Comparison of ENCODE assay signal across 8 mouse cellular contexts in genomic region chr13:64370173-64370940, GRCm38 (mm10). TPM values are rescaled to one million over a fixed set of nuclear protein-coding genes. Genes with fewer than 3 reads are reported as not detected.
DNase-seq lines count a peak whose midpoint lies in the region; ATAC-seq lines count a peak whose summit lies in the region.

Ctsl (minus strand) TSS chr13:64370890.

- H3K27ac ChIP-seq in heart, embryonic 14.5 days (replicated peaks in 1 of 2; ENCODE audit: control insufficient read depth in 1 of 2, insufficient read depth in 1 of 2, low read depth in 2 of 2, low read length in 2 of 2): peak within 1 kb of the TSS; percentile 75 to 78
- peak within 1 kb of the TSS; percentile 2; the same call in 1 of the 2 replicates for H3K27ac ChIP-seq in liver, embryonic 13.5 days
- peak within 1 kb of the TSS; percentile 66 for H3K27ac ChIP-seq in stomach, embryonic 16.5 days (ENCODE audit: low read length)

- peak; percentile 75 for DNase-seq in c-Kit-negative CD71-positive TER-119-positive erythroid progenitor cells, embryonic 14.5 days (ENCODE audit: low read depth, low spot score)
- peak; percentile 78 for DNase-seq in fibroblast of lung, adult 2 months (ENCODE audit: low read depth)
- DNase-seq in kidney, postnatal 14 days: peak; percentile 97
- peak; percentile 90 for DNase-seq in liver, embryonic 13.5 days
- DNase-seq in neural tube, embryonic 10.5 days (ENCODE audit: extremely low spot score, low spot score): peak; percentile 91

- WGBS in heart, embryonic 14.5 days: under 1% methylated on average over 43 of the region's 43 CpGs
- under 1% methylated on average over 43 of the region's 43 CpGs for WGBS in liver, embryonic 13.5 days (ENCODE audit: insufficient replicate concordance)
- under 1% methylated on average over 43 of the region's 43 CpGs for WGBS in stomach, embryonic 16.5 days

- ATAC-seq in CD4-positive, CD25-positive, alpha-beta regulatory T cell, adult 4 months: peak; percentile 95
- peak; percentile 99 for ATAC-seq in heart, embryonic 14.5 days (ENCODE audit: insufficient number of reproducible peaks, insufficient read depth, low FRiP score, low read depth)
- peak; percentile 100 for ATAC-seq in liver, embryonic 13.5 days (ENCODE audit: low read depth)
- ATAC-seq in stomach, embryonic 16.5 days (ENCODE audit: insufficient read depth, low FRiP score): peak; percentile 99

- H3K4me2 ChIP-seq in heart, embryonic 14.5 days (ENCODE audit: low read length): peak within 1 kb of the TSS; percentile 70
- H3K4me2 ChIP-seq in liver, embryonic 13.5 days: peak within 1 kb of the TSS; percentile 97
- peak within 1 kb of the TSS; percentile 91 for H3K4me2 ChIP-seq in stomach, embryonic 16.5 days (ENCODE audit: low read depth, low read length)

- H3K27me3 ChIP-seq in heart, embryonic 14.5 days (ENCODE audit: control insufficient read depth, insufficient read depth, low read length): no peaks in the 10 kb centered on the region
- H3K27me3 ChIP-seq in liver, embryonic 13.5 days: no peaks in the 10 kb centered on the region
- no peaks in the 10 kb centered on the region for H3K27me3 ChIP-seq in stomach, embryonic 16.5 days (ENCODE audit: control insufficient read depth, insufficient read depth, low read length)

- peaks cover 5 to 20% of the 10 kb centered on the region in 2 experiments; a peak in 3 of 4 replicates for H3K4me1 ChIP-seq in heart, embryonic 14.5 days (ENCODE audit: control insufficient read depth in 2 of 2, insufficient read depth in 2 of 2, low read length in 2 of 2)
- peaks cover 27% of the 10 kb centered on the region for H3K4me1 ChIP-seq in liver, embryonic 13.5 days (replicated peaks)
- peaks cover 8% of the 10 kb centered on the region; the same call in 1 of the 2 replicates for H3K4me1 ChIP-seq in stomach, embryonic 16.5 days (ENCODE audit: control insufficient read depth, insufficient read depth, low read length)

- peak within 1 kb of the TSS; percentile 87 to 89 for H3K4me3 ChIP-seq in heart, embryonic 14.5 days (ENCODE audit: control insufficient read depth in 1 of 2, insufficient read depth in 1 of 2, low read depth in 1 of 2, low read length in 2 of 2)
- H3K4me3 ChIP-seq in liver, embryonic 13.5 days (replicated peaks): peak within 1 kb of the TSS; percentile 74
- H3K4me3 ChIP-seq in stomach, embryonic 16.5 days (replicated peaks; ENCODE audit: low read length): peak within 1 kb of the TSS; percentile 73

- H3K9ac ChIP-seq in heart, embryonic 14.5 days (ENCODE audit: low read length): peak within 1 kb of the TSS; percentile 92
- H3K9ac ChIP-seq in liver, embryonic 13.5 days: peak within 1 kb of the TSS; percentile 79
- peak within 1 kb of the TSS; percentile 81 for H3K9ac ChIP-seq in stomach, embryonic 16.5 days (ENCODE audit: low read length)

- H3K9me3 ChIP-seq in heart, embryonic 14.5 days (ENCODE audit: control insufficient read depth, low read length): no peaks in the 10 kb centered on the region
- H3K9me3 ChIP-seq in liver, embryonic 13.5 days (replicated peaks): no peaks in the 10 kb centered on the region
- H3K9me3 ChIP-seq in stomach, embryonic 16.5 days (replicated peaks; ENCODE audit: control insufficient read depth, low read length): no peaks in the 10 kb centered on the region

- H3K36me3 ChIP-seq in heart, embryonic 14.5 days (ENCODE audit: control insufficient read depth, insufficient read depth, low read length): peaks cover 35% of the 10 kb centered on the region
- peaks cover 17% of the 10 kb centered on the region for H3K36me3 ChIP-seq in liver, embryonic 13.5 days
- H3K36me3 ChIP-seq in stomach, embryonic 16.5 days (ENCODE audit: control insufficient read depth, insufficient read depth, low read length): peaks cover 9% of the 10 kb centered on the region; the same call in 1 of the 2 replicates

RNA-seq across cellular contexts. Expression of gene Ctsl, which starts in this region (rescaled TPM):
- polyA plus RNA-seq in CD4-positive, CD25-positive, alpha-beta regulatory T cell, adult 4 months (2017; shearing (Covaris generic)): 1 to 10 TPM; 5.3 to 7.2 TPM
- 284 and 288 TPM in 2 replicates for polyA plus RNA-seq in heart, embryonic 14.5 days (2014; fragmentation: Nextera tagmentation; extraction: Ambion mirVana)
- polyA plus RNA-seq in liver, embryonic 13.5 days (2015; fragmentation: Nextera tagmentation; extraction: Ambion mirVana): 125 and 152 TPM in 2 replicates
- polyA plus RNA-seq in stomach, embryonic 16.5 days (2015; fragmentation: Nextera tagmentation; extraction: Ambion mirVana): 240 and 250 TPM in 2 replicates

Comparison
In these comparisons a context has a peak if more than half of its experiments do, and no peak if none do; other contexts are left out.
1. Peak in every context shown above with its lines: DNase-seq, ATAC-seq, H3K4me3 ChIP-seq and H3K27ac ChIP-seq.
2. RNA of gene Ctsl (polyA plus RNA-seq): 284 to 288 TPM in heart, embryonic 14.5 days, 240 to 250 TPM in stomach, embryonic 16.5 days and 125 to 152 TPM in liver, embryonic 13.5 days; 5.3 to 7.2 TPM in CD4-positive, CD25-positive, alpha-beta regulatory T cell, adult 4 months; every median in the first group is over 10 times any median in the second.
3. H3K27ac ChIP-seq: peak in every context shown above with its lines; median percentile 76 in heart, embryonic 14.5 days; 66 in stomach, embryonic 16.5 days; 2 in liver, embryonic 13.5 days.